In the genomic region with DNA sequence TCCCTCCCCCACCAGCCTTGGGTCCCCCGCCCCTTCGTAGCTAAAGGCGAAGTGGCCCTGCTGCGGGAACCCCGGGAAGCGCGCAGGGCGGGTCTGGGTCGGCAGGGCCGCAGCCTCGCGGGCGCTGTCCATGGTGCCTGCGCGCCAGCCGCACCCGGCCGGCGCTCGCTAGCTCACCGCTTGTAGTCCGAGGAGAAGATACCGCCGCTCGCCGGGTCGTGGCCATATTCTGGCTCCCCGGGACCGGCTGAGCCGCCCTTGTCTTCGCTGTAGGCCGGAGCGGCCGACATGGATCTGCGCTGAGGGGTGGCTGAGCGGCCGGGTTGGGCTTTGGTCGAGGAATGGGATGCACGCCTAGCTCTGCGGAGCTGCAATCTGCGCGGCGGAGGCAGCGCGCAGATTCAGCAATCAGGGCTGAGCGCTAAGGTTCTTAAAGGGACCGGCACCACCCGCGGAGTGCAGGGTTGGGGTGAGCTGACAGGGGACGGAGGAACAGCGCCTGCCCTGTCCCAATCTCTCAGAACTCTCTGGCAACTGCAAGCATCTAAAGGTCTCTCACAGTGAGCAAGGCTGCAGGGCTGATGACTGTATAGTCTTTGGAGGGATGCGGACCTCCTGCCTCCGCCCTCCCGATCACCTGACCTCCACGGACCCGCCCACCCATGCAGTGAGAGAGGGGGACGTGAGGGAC, we compare ENCODE assay signal across 8 mouse cellular contexts. TPM values are rescaled to one million over a fixed set of nuclear protein-coding genes. Genes with fewer than 3 reads are reported as not detected.
DNase-seq lines count a peak whose midpoint lies in the region; ATAC-seq lines count a peak whose summit lies in the region.

Gene Ap3b2, minus strand, starts transcription at position 595 of the 691 bp plus-strand sequence.

- DNase-seq in adrenal gland, postnatal 10 days, result peak; percentile 86
- DNase-seq in embryo, embryonic 10 days (ENCODE audit: low spot score), result peak; percentile 77
- peak; percentile 76 for DNase-seq in gastrocnemius, postnatal 14 days
- peak; percentile 47 to 74 for DNase-seq in left cerebral cortex, postnatal 10 days (ENCODE audit: extremely low spot score in 1 of 2, low spot score in 2 of 2)
- DNase-seq in right cerebral cortex, postnatal 14 days, result peak; percentile 70

- no peaks in the 10 kb centered on the region for H3K36me3 ChIP-seq in intestine, embryonic 15.5 days

- 0 out of 2 replicates have a peak within 1 kb of the TSS, but pooled peaks have one; percentile 11 for H3K9ac ChIP-seq in intestine, embryonic 15.5 days

- WGBS in intestine, embryonic 15.5 days, result under 1% methylated on average over 57 of the region's 57 CpGs

- intact Hi-C loops in gastrocnemius, postnatal 14 days (cut with DNase I; ENCODE audit: low total_unique reads), result no loop called here
- intact Hi-C loops in left cerebral cortex, postnatal 10 days (cut with DNase I), result no loop called here

- H3K4me2 ChIP-seq in intestine, embryonic 15.5 days (replicated peaks), result peak within 1 kb of the TSS; percentile 89

- H3K9me3 ChIP-seq in intestine, embryonic 15.5 days, result no peaks in the 10 kb centered on the region

- peak; percentile 91 for ATAC-seq in intestine, embryonic 15.5 days
- ATAC-seq in megakaryocyte, adult 5-6 weeks (ENCODE audit: poor library complexity, severe bottlenecking), result peak; percentile 35
- no peak for ATAC-seq in monocyte, adult 5-6 weeks (replicated peaks; ENCODE audit: insufficient number of reproducible peaks, low FRiP score, low TSS enrichment, poor library complexity, severe bottlenecking)

- H3K4me3 ChIP-seq in intestine, embryonic 15.5 days (replicated peaks), result peak within 1 kb of the TSS; percentile 48

- H3K27ac ChIP-seq in intestine, embryonic 15.5 days, result 0 out of 2 replicates have a peak within 1 kb of the TSS, but pooled peaks have one; percentile 27

- peaks cover 10% of the 10 kb centered on the region for H3K27me3 ChIP-seq in intestine, embryonic 15.5 days (replicated peaks)

- H3K4me1 ChIP-seq in intestine, embryonic 15.5 days (replicated peaks), result no peaks in the 10 kb centered on the region

RNA-seq across cellular contexts. Expression of gene Ap3b2, which starts in this region (rescaled TPM):
- 10 to 100 TPM in 1 of 2 experiments, 1 to 10 TPM in 1; 7.6 to 12.8 TPM for total RNA-seq in adrenal gland, postnatal 10 days (2021)
- total RNA-seq in gastrocnemius, postnatal 14 days (2021), result 1 to 10 TPM; 2.1 to 4.0 TPM
- 5.9 and 6.2 TPM in 2 replicates for polyA plus RNA-seq in intestine, embryonic 15.5 days (2015; fragmentation: Nextera tagmentation; extraction: Ambion mirVana)
- total RNA-seq in left cerebral cortex, postnatal 10 days (2021), result 100 to 1,000 TPM; 150 to 156 TPM
- not detected in 2 replicates for total RNA-seq in megakaryocyte, adult 5-6 weeks (2015)
- not detected in 2 replicates for total RNA-seq in megakaryocyte, adult 5-6 weeks (2017)
- total RNA-seq in monocyte, adult 5-6 weeks (2017), result not detected in 3 replicates

Comparison
In these comparisons a context has a peak if more than half of its experiments do, and no peak if none do; other contexts are left out.
1. RNA of gene Ap3b2 (total RNA-seq): 150 to 156 TPM in left cerebral cortex, postnatal 10 days; 7.6 to 12.8 TPM in adrenal gland, postnatal 10 days, 2.1 to 4.0 TPM in gastrocnemius, postnatal 14 days, not detected in megakaryocyte, adult 5-6 weeks and not detected in monocyte, adult 5-6 weeks; every median in the first group is over 10 times any median in the second.
2. Peak in ATAC-seq in megakaryocyte, adult 5-6 weeks; RNA of the gene not detected or under 1 TPM.
3. Peak in every context shown above with its lines, with median percentiles within 50 percentile points of each other: DNase-seq.